Mouse (Mus musculus) heart, postnatal 10 days (tissue): Measurements from ENCODE around the gene Ly6g5c. TPM values are rescaled to one million over a fixed set of nuclear protein-coding genes. Genes with fewer than 3 reads are reported as not detected.

Source experiments
- DNase-seq, 2 experiments: peaks; one replicate each; pipeline ENCODE4 v3.0.0; 2021
- intact Hi-C: fragments of 180-260 bp; cut with DNase I; formaldehyde crosslinking; loops from one replicate; pipeline ENCODE4 v1.15.1; 2025
- total RNA-seq, 2 experiments: library from RNA; stranded (reverse); gene quantifications; 2 replicates each; pipeline ENCODE4 v1.2.3; 2021

The Ly6g5c gene
- total RNA-seq, 2 experiments from 2014 or later = not detected

GRCm38 (mm10) chr17:35161421-35161820 is 53.3 kb downstream of the Ly6g5c start:
- intact Hi-C loops = loop anchor here (2.0 to 5.0 kb wide), 2 partner anchors 17 to 34 kb away; partner anchors contain the start of gene D17H6S53E
- DNase-seq = no peak

Other genes with a start within 250 kb of the Ly6g5c start
- 1 to 10 TPM; 3.5 to 7.0 TPM for gene Cfb, start 245.8 kb upstream of the Ly6g5c start, total RNA-seq
- gene Zbtb12, start 228.8 kb upstream of the Ly6g5c start, total RNA-seq = 1 to 10 TPM; 5.5 to 9.3 TPM
- not detected for gene Gm20547, start 226.2 kb upstream of the Ly6g5c start, total RNA-seq
- gene C2, start 210.0 kb upstream of the Ly6g5c start, total RNA-seq = 1 to 10 TPM; 3.1 to 5.6 TPM
- gene Ehmt2, start 209.8 kb upstream of the Ly6g5c start, total RNA-seq = 10 to 100 TPM; 52.4 to 58.2 TPM
- not detected for gene Slc44a4, start 193.8 kb upstream of the Ly6g5c start, total RNA-seq
- 10 to 100 TPM; 12.2 to 12.6 TPM for gene Neu1, start 177.0 kb upstream of the Ly6g5c start, total RNA-seq
- gene Hspa1b, start 149.0 kb upstream of the Ly6g5c start, total RNA-seq = 1 to 10 TPM; 3.9 to 4.5 TPM
- gene Gm20481, start 138.4 kb upstream of the Ly6g5c start, total RNA-seq = not detected
- 1 to 10 TPM; 2.6 TPM for gene Hspa1a, start 136.1 kb upstream of the Ly6g5c start, total RNA-seq
- 1 to 10 TPM; 4.0 to 4.1 TPM for gene Hspa1l, start 135.6 kb upstream of the Ly6g5c start, total RNA-seq
- 10 to 100 TPM; 28.8 to 31.7 TPM for gene Lsm2, start 126.4 kb upstream of the Ly6g5c start, total RNA-seq
- 10 to 100 TPM; 34.5 to 35.6 TPM for gene Vars, start 107.3 kb upstream of the Ly6g5c start, total RNA-seq
- 1 to 10 TPM; 3.3 to 3.8 TPM for gene Vwa7, start 91.7 kb upstream of the Ly6g5c start, total RNA-seq
- under 1 TPM in 1 of 2 experiments, not detected in 1; 0.38 TPM for gene Sapcd1, start 80.3 kb upstream of the Ly6g5c start, total RNA-seq
- 1 to 10 TPM; 2.0 TPM for gene Msh5, start 61.5 kb upstream of the Ly6g5c start, total RNA-seq
- gene Clic1, start 58.3 kb upstream of the Ly6g5c start, total RNA-seq = 100 to 1,000 TPM; 115 to 118 TPM
- 10 to 100 TPM; 84.5 to 86.1 TPM for gene Ddah2, start 49.2 kb upstream of the Ly6g5c start, total RNA-seq
- not detected for gene Ly6g6c, start 42.9 kb upstream of the Ly6g5c start, total RNA-seq
- gene Mpig6b, start 42.1 kb upstream of the Ly6g5c start, total RNA-seq = under 1 TPM; 0.55 to 0.77 TPM
- gene Ly6g6e, start 31.4 kb upstream of the Ly6g5c start, total RNA-seq = under 1 TPM; 0.24 to 0.37 TPM
- 1 to 10 TPM; 1.1 to 1.2 TPM for gene Ly6g6d, start 30.2 kb upstream of the Ly6g5c start, total RNA-seq
- not detected for gene Ly6g6f, start 22.7 kb upstream of the Ly6g5c start, total RNA-seq
- 10 to 100 TPM; 51.0 to 55.7 TPM for gene Abhd16a, start 19.0 kb upstream of the Ly6g5c start, total RNA-seq
- gene Ly6g5b, start 7.1 kb downstream of the Ly6g5c start, total RNA-seq = under 1 TPM in 1 of 2 experiments, not detected in 1; 0.67 TPM
- gene Gpank1, start 13.2 kb downstream of the Ly6g5c start, total RNA-seq = 1 to 10 TPM; 6.6 to 8.3 TPM
- 100 to 1,000 TPM; 183 to 187 TPM for gene Csnk2b, start 13.8 kb downstream of the Ly6g5c start, total RNA-seq
- 10 to 100 TPM; 28.5 to 32.4 TPM for gene D17H6S53E, start 18.1 kb downstream of the Ly6g5c start, total RNA-seq
- not detected for gene Apom, start 23.8 kb downstream of the Ly6g5c start, total RNA-seq
- gene Bag6, start 26.9 kb downstream of the Ly6g5c start, total RNA-seq = 100 to 1,000 TPM; 285 to 291 TPM
- 100 to 1,000 TPM; 195 to 211 TPM for gene Prrc2a, start 56.6 kb downstream of the Ly6g5c start, total RNA-seq
- 1 to 10 TPM; 2.9 to 4.6 TPM for gene Aif1, start 67.8 kb downstream of the Ly6g5c start, total RNA-seq
- gene Lst1, start 80.2 kb downstream of the Ly6g5c start, total RNA-seq = 1 to 10 TPM; 2.8 to 4.5 TPM
- 1 to 10 TPM in 1 of 2 experiments, under 1 TPM in 1; 0.94 to 1.2 TPM for gene Ltb, start 86.2 kb downstream of the Ly6g5c start, total RNA-seq
- under 1 TPM; 0.72 to 0.87 TPM for gene Tnf, start 93.7 kb downstream of the Ly6g5c start, total RNA-seq
- gene Lta, start 97.1 kb downstream of the Ly6g5c start, total RNA-seq = under 1 TPM in 1 of 2 experiments, not detected in 1; 0.17 TPM
- under 1 TPM in 1 of 2 experiments, not detected in 1; 0.84 TPM for gene Gm16181, start 112.6 kb downstream of the Ly6g5c start, total RNA-seq
- gene Atp6v1g2, start 125.4 kb downstream of the Ly6g5c start, total RNA-seq = 1 to 10 TPM; 4.9 to 5.7 TPM
- 10 to 100 TPM in 1 of 2 experiments, 1 to 10 TPM in 1; 10.0 to 12.2 TPM for gene Nfkbil1, start 127.5 kb downstream of the Ly6g5c start, total RNA-seq
- gene Ddx39b, start 133.5 kb downstream of the Ly6g5c start, total RNA-seq = 100 to 1,000 TPM; 163 to 169 TPM
- 10 to 100 TPM; 67.7 to 69.9 TPM for gene H2-D1, start 154.5 kb downstream of the Ly6g5c start, total RNA-seq
- 1 to 10 TPM in 1 of 2 experiments, under 1 TPM in 1; 0.55 to 1.1 TPM for gene H2-Q1, start 212.1 kb downstream of the Ly6g5c start, total RNA-seq
- 1 to 10 TPM in 1 of 2 experiments, under 1 TPM in 1; 0.89 to 1.2 TPM for gene H2-Q2, start 234.0 kb downstream of the Ly6g5c start, total RNA-seq